Mouse (Mus musculus): ENCODE measurements at regions not wholly inside any gene's neighbourhood (a gene's known extent, or its start where the extent isn't known, plus 50 kb on each side); places are given as distances from the start of the nearest gene placed in this dataset.

DNA sequence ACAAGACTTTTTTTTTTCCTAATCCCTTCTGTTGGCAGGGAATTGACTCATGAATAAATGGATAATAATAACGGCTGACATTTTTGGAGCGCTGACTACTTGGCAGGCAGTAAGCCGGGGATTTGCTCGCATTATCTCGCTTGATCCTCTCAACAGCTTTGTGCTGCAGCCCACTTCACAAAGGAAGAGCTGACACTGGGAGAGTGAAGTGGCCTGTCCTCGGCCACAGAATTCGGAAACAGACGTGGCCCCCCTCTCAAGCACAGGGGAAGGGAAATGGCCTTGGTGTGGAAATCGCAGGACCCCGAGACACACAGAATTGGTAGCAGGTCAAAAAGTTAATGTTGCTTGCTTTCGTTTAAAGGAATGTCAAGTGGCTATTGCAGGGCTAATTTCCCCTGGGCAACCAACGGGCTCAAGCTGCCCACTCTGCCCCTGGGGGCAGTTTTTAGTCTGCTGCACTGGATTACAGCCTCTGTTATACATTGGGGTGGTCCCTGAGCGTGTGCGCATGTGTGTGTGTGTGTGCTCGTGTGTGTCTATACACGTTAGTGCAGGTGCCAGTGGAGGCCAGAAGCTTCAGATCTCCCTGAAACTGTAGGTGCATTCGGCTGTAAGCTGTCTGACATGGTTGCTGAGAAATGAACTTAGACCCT, 483.1 kb downstream of the Plcl1 start:
- no peak for DNase-seq (ENCODE audit: low read depth, low spot score)

GRCm38 (mm10) chr1:55890511-55891151, 484.9 kb downstream of the Plcl1 start:
- no peak for DNase-seq (ENCODE audit: low read depth, low spot score)

GRCm38 (mm10) chr1:55891894-55892293, 486.2 kb downstream of the Plcl1 start:
- DNase-seq (ENCODE audit: low read depth, low spot score) = no peak

- DNase-seq (ENCODE audit: low read depth, low spot score) = no peak
Measured at GRCm38 (mm10) chr1:55897572-55897971, 491.9 kb downstream of the Plcl1 start.

DNA sequence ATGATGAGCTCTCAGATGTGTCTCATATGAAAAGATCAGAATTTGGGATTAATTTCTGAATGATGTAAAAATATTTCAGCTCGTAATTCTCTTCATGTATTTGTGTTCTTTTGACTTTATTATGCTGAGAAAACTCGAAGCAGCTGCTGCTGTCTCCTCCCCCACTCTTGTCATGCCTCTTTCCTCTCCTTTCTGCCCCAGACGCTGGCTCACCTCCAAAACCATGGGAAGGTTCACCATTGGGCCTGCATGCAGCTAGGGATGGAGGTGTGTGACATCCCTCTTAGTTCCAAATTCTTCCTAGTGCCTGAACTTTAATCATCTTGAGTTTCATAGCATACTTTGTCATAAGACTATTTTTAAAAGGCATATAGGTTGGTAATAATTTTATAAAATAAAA, 492.3 kb downstream of the Plcl1 start:
- DNase-seq (ENCODE audit: low read depth, low spot score) = no peak

- DNase-seq (ENCODE audit: low read depth, low spot score) = no peak
Measured at GRCm38 (mm10) chr1:55900033-55900432, 494.3 kb downstream of the Plcl1 start.

GRCm38 (mm10) chr1:55903177-55903576, 497.5 kb downstream of the Plcl1 start:
- no peak for DNase-seq (ENCODE audit: low read depth, low spot score)

GRCm38 (mm10) chr1:55904571-55904970, 498.9 kb downstream of the Plcl1 start:
- DNase-seq (ENCODE audit: low read depth, low spot score) = no peak

DNA sequence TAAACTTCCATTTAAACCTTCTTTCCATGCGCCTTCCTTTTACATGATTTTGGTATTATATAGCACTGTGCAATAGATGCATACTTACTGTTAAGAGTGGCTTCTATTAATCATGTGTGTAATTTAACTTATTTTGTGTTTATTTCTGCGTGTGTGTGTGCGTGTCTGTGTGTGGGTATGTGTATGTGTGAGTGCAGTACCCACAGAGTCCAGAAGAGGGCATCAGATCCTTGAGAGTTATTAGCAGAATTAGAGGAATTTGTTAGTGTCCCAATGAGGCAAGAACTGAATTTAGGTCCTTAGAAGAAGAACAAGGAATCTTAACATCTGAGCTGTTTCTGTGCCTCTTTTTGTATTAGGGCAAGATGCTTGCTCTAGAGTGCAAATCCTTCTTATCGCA, 499.5 kb downstream of the Plcl1 start:
- DNase-seq (ENCODE audit: low read depth, low spot score) = peak; percentile 4

DNA sequence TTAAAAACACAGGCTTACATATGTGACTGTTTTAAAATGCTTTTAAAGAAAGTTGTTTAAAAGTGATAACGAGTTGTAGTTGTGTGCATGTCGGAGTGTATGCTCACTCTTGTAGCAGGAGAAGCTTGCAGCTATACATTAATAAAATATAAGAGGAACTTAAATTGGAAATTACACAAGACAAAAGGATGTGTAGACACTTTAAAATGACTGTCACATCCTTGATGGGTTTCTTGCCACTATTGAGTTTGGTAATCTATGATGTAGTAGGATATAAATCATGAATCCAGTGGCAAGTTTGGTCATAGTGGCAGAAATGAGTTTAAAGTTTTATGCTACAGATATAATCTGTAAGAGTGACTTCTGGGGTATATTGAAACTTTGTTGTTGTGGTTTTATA, 504.3 kb downstream of the Plcl1 start:
- no peak for DNase-seq (ENCODE audit: low read depth, low spot score)

GRCm38 (mm10) chr1:55914284-55914683, 508.6 kb downstream of the Plcl1 start:
- no peak for DNase-seq (ENCODE audit: low read depth, low spot score)

DNA sequence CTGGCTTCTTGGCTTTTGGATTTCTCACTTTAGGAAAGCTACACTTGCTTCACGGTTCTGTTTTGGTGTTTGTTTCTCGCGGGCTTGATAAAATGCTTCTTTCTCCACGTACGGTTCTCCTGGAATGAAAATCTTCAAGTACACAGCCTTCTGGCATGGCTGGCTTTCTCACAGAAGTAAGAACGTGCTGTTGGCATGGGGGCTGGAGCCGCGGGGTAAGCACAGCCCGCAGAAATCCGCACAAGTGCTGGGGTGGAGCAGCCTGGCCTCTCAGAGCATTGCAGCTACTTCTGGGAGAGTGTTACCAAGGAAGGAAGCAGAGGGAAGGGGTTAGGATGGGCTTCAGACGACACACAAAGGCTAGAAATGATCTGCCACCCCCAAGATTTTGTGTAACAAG, 510.2 kb downstream of the Plcl1 start:
- DNase-seq (ENCODE audit: low read depth, low spot score) = no peak

- no peak for DNase-seq (ENCODE audit: low read depth, low spot score)
Measured at GRCm38 (mm10) chr1:55919516-55919915, 513.8 kb downstream of the Plcl1 start.

DNA sequence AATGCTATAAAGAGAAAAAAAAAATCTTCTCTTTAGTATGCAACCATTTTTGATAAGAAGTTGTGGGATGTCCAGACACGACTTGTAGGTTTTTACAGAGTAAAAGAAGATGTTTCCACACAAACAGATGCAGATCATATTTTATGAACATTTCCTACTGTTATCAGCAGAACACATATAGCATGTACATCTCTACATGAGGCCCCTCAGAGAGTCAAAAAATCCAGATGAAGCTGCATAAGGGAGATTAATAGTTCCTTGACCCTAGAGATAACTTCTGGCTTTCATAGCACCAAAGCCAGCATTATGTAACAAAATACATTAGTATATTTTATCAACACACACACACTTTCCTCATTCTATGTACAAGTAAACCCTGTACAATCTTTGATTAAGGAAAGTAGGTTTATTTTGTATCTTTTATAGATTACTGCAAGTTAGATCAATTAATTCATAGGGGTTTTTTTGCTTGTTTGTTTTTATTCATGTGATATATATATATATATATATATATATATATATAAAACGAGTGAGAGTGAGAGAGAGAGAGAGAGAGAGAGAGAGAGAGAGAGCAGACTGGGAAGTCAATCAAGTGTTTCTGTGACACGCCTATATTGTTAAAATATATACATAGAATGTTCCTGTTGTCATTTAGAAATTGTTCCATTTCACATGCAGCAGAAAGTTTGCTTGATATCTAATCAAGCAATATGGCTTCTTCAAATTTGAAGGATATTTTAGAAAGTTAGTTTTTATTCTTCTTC, 541.2 kb downstream of the Plcl1 start:
- DNase-seq (ENCODE audit: low read depth, low spot score) = no peak

- DNase-seq (ENCODE audit: low read depth, low spot score) = no peak
Measured at GRCm38 (mm10) chr1:55947618-55948283, 542.0 kb downstream of the Plcl1 start.

GRCm38 (mm10) chr1:55949606-55950005, 543.9 kb downstream of the Plcl1 start:
- no peak for DNase-seq (ENCODE audit: low read depth, low spot score)

- DNase-seq (ENCODE audit: low read depth, low spot score) = no peak
Measured at GRCm38 (mm10) chr1:55957804-55958445, 552.2 kb downstream of the Plcl1 start.

GRCm38 (mm10) chr1:55960291-55960690, 554.6 kb downstream of the Plcl1 start:
- DNase-seq (ENCODE audit: low read depth, low spot score) = peak; percentile 31

- DNase-seq (ENCODE audit: low read depth, low spot score) = no peak
Measured at GRCm38 (mm10) chr1:55963867-55964266, 558.1 kb downstream of the Plcl1 start.

DNA sequence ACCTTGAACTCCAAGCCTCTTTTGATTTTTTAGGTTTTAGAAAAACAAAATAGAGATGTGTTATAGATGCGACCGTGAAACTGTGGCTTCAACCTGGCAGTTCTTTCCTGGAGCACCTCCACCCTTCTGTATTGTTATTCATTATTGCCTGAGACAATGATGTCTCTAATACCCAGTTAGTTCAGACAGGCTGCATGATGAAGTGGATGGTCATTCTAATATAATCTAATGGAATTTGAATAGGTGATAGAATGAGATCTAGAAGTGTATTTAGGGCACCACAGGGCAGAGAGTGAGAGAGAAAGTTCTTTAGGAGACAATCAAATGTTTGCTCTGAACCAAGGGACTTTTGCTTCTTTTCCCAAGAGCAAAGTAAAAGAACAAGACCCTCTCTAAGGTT, 560.6 kb downstream of the Plcl1 start:
- DNase-seq (ENCODE audit: low read depth, low spot score) = no peak

GRCm38 (mm10) chr1:55967869-55968268, 562.1 kb downstream of the Plcl1 start:
- no peak for DNase-seq (ENCODE audit: low read depth, low spot score)

GRCm38 (mm10) chr1:55977796-55978195, 572.1 kb downstream of the Plcl1 start:
- no peak for DNase-seq (ENCODE audit: low read depth, low spot score)

All from CD4-positive, CD25-positive, alpha-beta regulatory T cell, adult 2 months (primary cell).